Mouse (Mus musculus) cerebellum, adult 2 months (tissue): ENCODE data around the gene Adsl.

ENCODE experiments used
- CTCF ChIP-seq: fragments of 200-500 bp; IDR thresholded peaks from 2 replicates; pipeline ENCODE4 v1.5.1; 2011; ENCODE audit warnings: low read depth, mild to moderate bottlenecking, control low read depth, low read length, moderate library complexity, borderline replicate concordance; ENCODE audit not compliant: insufficient read depth
- POLR2A ChIP-seq: fragments of 200-500 bp; IDR thresholded peaks from 2 replicates; pipeline ENCODE4 v1.6.1; 2011; ENCODE audit warnings: low read length, control low read depth, borderline replicate concordance; ENCODE audit not compliant: insufficient read depth

- no peak for TF ChIP-seq POLR2A
- no peak for TF ChIP-seq CTCF
Measured at GRCm38 (mm10) chr15:80930048-80930571, 18.2 kb upstream of the Adsl start.
